Mouse (Mus musculus) lung, postnatal 0 days (tissue): ENCODE measurements at regions not wholly inside any gene's neighbourhood (a gene's known extent, or its start where the extent isn't known, plus 50 kb on each side); places are given as distances from the start of the nearest gene placed in this dataset.

ENCODE experiments used
- CTCF ChIP-seq: IDR thresholded peaks from 2 replicates; pipeline ENCODE4 v1.5.1; 2016; ENCODE audit warnings: antibody characterized with exemption, mild to moderate bottlenecking
- EP300 ChIP-seq: IDR thresholded peaks from 2 replicates; pipeline ENCODE4 v1.6.1; 2016; ENCODE audit warnings: antibody characterized with exemption, mild to moderate bottlenecking, control low read depth

GRCm38 (mm10) chr16:9514538-9514937 is 480.8 kb downstream of the Grin2a start:
- TF ChIP-seq CTCF (no peak), EP300 (no peak)
